Mouse (Mus musculus) liver, embryonic 14.5 days (tissue): ENCODE measurements around the gene 5730522E02Rik. TPM values are rescaled to one million over a fixed set of nuclear protein-coding genes. Genes with fewer than 3 reads are reported as not detected.

Experiments used
- ATAC-seq: fragments of 200-750 bp; cut with Nextera tagmentation; 2 replicates; pipeline ENCODE4 v1.8.0; 2017; ENCODE audit warnings: moderate number of reproducible peaks, mild to moderate bottlenecking, moderate library complexity; ENCODE audit not compliant: insufficient read depth
- DNase-seq, 3 experiments: peaks; one replicate each; pipeline ENCODE4 v3.0.0-alpha.2; 2012 to 2013; ENCODE audit warnings: low read depth in 3 of 3, low spot score in 3 of 3
- H3K27ac ChIP-seq: fragments of 300-500 bp; sonication (generic); 2 replicates; pipeline ENCODE4 v1.5.1; 2014; ENCODE audit warnings: moderate library complexity, mild to moderate bottlenecking, control low read depth, inconsistent platforms
- H3K27me3 ChIP-seq: fragments of 300-500 bp; sonication (generic); 2 replicates; pipeline ENCODE4 v1.6.1; 2014; ENCODE audit warnings: mild to moderate bottlenecking, low read length, moderate library complexity; ENCODE audit not compliant: control insufficient read depth, insufficient read depth
- H3K36me3 ChIP-seq: fragments of 300-500 bp; sonication (generic); replicated peaks from 2 replicates; pipeline ENCODE4 v1.6.1; 2014; ENCODE audit warnings: low read depth; ENCODE audit not compliant: control insufficient read depth, insufficient read depth
- H3K4me1 ChIP-seq, 2 experiments: fragments of 200-500 bp in 1 of 2; fragments of 300-500 bp in 1 of 2; sonication (generic) in 1 of 2; replicated peaks; 2 replicates each; pipeline ENCODE4 v1.6.1; 2012 to 2014; ENCODE audit warnings: antibody characterized with exemption in 1 of 2, inconsistent platforms in 1 of 2, low read length in 1 of 2; ENCODE audit not compliant: control insufficient read depth in 2 of 2, insufficient read depth in 2 of 2
- H3K4me2 ChIP-seq: fragments of 300-500 bp; sonication (generic); 2 replicates; pipeline ENCODE4 v1.6.1; 2014; ENCODE audit warnings: low read depth, mild to moderate bottlenecking, control low read depth, moderate library complexity
- H3K4me3 ChIP-seq, 2 experiments: fragments of 200-500 bp in 1 of 2; fragments of 300-500 bp in 1 of 2; sonication (generic) in 1 of 2; 2 replicates each; pipeline ENCODE4 v1.5.1; 2012 to 2014; ENCODE audit warnings: low read depth in 2 of 2, low read length in 2 of 2, mild to moderate bottlenecking in 2 of 2, control low read depth in 1 of 2, inconsistent platforms in 1 of 2, moderate library complexity in 1 of 2; ENCODE audit not compliant: insufficient read depth in 1 of 2
- H3K9ac ChIP-seq: fragments of 300-500 bp; sonication (generic); replicated peaks from 2 replicates; pipeline ENCODE4 v1.6.1; 2014; ENCODE audit warnings: mild to moderate bottlenecking, control low read depth, moderate library complexity
- H3K9me3 ChIP-seq: fragments of 300-500 bp; sonication (generic); 2 replicates; pipeline ENCODE4 v1.6.1; 2016; ENCODE audit warnings: low read length, mixed read lengths; ENCODE audit not compliant: control insufficient read depth
- CTCF ChIP-seq: IDR thresholded peaks from 2 replicates; pipeline ENCODE4 v1.5.1; 2016; ENCODE audit warnings: antibody characterized with exemption, low read depth, control low read depth
- EP300 ChIP-seq: IDR thresholded peaks from 2 replicates; pipeline ENCODE4 v1.6.1; 2016; ENCODE audit warnings: antibody characterized with exemption, low read depth
- WGBS: fragments of 180-500 bp; shearing (Covaris S2); extraction: QIAGEN DNeasy Blood & Tissue Kit; methylation state at CpG from one replicate; pipeline ENCODE4 v1.1.7; 2014; ENCODE audit not compliant: insufficient replicate concordance; 5-methylcytosine and 5-hydroxymethylcytosine counted together
- polyA plus RNA-seq, 2 experiments: library from polyadenylated mRNA; depleted of rRNA in 1 of 2; stranded (reverse) in 1 of 2; unstranded in 1 of 2; fragments of >200 nt; fragmentation: Nextera tagmentation in 1 of 2; extraction: Ambion mirVana in 1 of 2; gene quantifications; 2 replicates each; pipeline versions ENCODE4 v1.2.1 to v1.2.3; 2012 to 2014

5730522E02Rik gene
- polyA plus RNA-seq, 2 experiments: 0.10 to 0.25 TPM

DNA sequence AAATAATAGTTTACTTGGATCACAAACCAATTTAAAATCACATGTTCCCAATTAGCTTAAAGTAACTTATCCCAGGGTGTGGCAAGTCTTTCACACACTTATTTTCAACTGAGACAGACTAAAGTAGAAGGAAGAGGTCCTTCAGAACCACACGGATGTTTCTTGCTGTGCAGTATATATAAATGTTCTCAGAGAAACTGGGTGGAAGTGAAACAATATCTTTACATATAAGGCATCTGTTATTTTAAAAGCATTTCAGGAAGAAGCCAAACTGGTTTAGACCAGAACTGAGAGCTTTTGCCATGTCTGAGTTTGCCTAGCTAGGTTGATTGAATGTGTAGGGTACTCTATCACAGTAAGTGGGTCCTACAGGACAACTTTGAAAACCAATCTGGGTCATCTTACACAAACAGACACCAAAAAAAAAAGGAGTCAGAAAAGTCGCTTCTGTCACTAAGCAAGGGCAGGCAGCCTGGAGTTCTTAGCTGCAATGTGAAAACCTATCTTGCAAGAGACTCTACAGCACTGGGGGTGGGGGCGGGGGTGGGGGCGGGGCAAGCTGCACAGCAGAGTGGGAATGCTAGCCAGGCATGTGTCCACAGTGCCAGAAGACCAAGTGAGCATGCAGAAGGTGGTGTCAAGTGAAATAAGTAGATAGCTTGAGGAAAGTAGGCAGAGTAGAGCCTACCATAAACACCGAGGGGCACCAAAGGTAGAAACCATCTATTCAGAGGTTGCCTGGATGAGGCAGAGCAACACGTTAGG is 463.3 kb downstream of the 5730522E02Rik start:
- H3K27ac ChIP-seq: no peak overlapping the region
- DNase-seq (no peak), ATAC-seq (no peak)
- TF ChIP-seq EP300: no peak
- no peak for TF ChIP-seq CTCF
- H3K9me3 ChIP-seq: no peaks in the 10 kb centered on the region
- no peaks in the 10 kb centered on the region for H3K27me3 ChIP-seq
- no peaks in the 10 kb centered on the region for H3K4me1 ChIP-seq
- no peak overlapping the region for H3K4me2 ChIP-seq
- H3K9ac ChIP-seq: no peak overlapping the region
- no peak overlapping the region for H3K4me3 ChIP-seq
- 38% methylated on average over 6 of the region's 6 CpGs for WGBS
- H3K36me3 ChIP-seq: no peaks in the 10 kb centered on the region

DNA sequence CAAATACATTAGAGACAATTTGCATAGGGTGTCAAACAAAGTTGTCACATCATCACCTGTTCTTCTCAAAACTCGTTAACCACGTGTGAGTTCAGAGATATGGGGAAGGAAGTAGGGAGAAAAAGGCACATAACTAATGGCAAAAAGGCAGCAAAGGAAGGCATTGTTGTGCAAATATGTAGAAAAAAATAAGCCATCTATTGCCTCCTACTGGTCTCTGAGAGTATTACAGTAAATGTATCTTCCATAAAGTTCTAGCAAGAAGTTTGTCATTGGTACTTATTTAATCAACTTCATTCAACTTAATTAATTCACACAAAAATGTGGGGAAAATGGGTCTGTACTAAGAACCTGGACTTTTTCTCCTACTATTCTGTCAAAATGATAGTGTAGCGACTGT is 466.9 kb downstream of the 5730522E02Rik start:
- 56% methylated on average over 3 of the region's 3 CpGs for WGBS
- no peaks in the 10 kb centered on the region for H3K4me1 ChIP-seq
- no peak for TF ChIP-seq EP300
- peak; percentile 16; the same call in 1 of the 2 replicates for TF ChIP-seq CTCF
- no peak overlapping the region for H3K27ac ChIP-seq
- no peak overlapping the region for H3K4me3 ChIP-seq
- no peak for DNase-seq
- H3K9me3 ChIP-seq: no peaks in the 10 kb centered on the region
- H3K9ac ChIP-seq: no peak overlapping the region
- no peaks in the 10 kb centered on the region for H3K27me3 ChIP-seq
- no peaks in the 10 kb centered on the region for H3K36me3 ChIP-seq
- no peak overlapping the region for H3K4me2 ChIP-seq
- ATAC-seq: no peak

DNA sequence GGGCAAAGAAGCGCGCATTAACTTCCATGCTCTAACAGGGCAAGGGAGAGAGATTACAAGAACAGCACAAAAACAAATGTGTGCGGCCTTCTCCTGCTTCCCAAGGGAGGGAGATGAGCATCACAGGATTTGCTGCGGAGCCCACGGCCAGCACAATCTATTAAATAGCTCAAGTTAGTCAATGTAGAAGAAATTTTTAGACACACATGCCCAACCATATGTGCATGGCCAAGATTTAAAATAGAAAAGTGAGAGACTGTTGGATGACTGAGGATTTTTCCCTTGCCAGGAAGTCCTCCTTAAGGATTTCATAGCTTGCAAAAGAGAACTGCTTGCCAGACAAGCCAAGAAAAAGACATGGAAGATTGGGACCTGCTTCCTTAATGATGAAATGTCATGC is 473.3 kb downstream of the 5730522E02Rik start:
- ATAC-seq: no peak
- Histone ChIP-seq H3K27ac (no peak overlapping the region), H3K9ac (no peak overlapping the region), H3K4me1 (no peaks in the 10 kb centered on the region), H3K4me3 (no peak overlapping the region), H3K4me2 (no peak overlapping the region), H3K9me3 (no peaks in the 10 kb centered on the region), H3K36me3 (no peaks in the 10 kb centered on the region), H3K27me3 (no peaks in the 10 kb centered on the region)
- DNase-seq: no peak
- 70% methylated on average over 5 of the region's 5 CpGs for WGBS
- TF ChIP-seq CTCF: no peak
- no peak for TF ChIP-seq EP300

DNA sequence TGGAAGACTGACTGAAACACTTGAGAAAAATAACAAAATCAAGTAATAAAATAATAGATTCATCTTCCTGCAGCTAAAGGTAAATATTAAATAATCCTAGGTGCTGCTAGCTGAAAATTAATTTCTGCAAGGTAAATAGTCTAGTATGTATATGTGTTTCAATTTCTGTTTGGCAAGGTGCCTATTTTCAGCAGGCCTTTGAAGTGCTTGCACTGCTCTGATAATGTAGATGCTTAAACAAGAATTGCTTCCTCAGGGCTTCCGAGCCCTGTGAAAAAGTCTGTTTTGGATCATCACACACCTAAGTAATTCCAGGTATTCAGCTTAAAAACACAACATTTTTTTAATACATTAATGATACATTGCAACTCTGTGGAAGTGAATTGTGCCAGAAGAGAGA is 481.1 kb downstream of the 5730522E02Rik start:
- Histone ChIP-seq H3K27ac (no peak overlapping the region), H3K9me3 (no peaks in the 10 kb centered on the region), H3K36me3 (no peaks in the 10 kb centered on the region), H3K9ac (no peak overlapping the region), H3K27me3 (no peaks in the 10 kb centered on the region), H3K4me1 (no peaks in the 10 kb centered on the region), H3K4me3 (no peak overlapping the region), H3K4me2 (no peak overlapping the region)
- WGBS: 55% methylated on average over 1 of the region's 1 CpGs
- no peak for TF ChIP-seq EP300
- TF ChIP-seq CTCF: no peak
- DNase-seq (no peak), ATAC-seq (no peak)

DNA sequence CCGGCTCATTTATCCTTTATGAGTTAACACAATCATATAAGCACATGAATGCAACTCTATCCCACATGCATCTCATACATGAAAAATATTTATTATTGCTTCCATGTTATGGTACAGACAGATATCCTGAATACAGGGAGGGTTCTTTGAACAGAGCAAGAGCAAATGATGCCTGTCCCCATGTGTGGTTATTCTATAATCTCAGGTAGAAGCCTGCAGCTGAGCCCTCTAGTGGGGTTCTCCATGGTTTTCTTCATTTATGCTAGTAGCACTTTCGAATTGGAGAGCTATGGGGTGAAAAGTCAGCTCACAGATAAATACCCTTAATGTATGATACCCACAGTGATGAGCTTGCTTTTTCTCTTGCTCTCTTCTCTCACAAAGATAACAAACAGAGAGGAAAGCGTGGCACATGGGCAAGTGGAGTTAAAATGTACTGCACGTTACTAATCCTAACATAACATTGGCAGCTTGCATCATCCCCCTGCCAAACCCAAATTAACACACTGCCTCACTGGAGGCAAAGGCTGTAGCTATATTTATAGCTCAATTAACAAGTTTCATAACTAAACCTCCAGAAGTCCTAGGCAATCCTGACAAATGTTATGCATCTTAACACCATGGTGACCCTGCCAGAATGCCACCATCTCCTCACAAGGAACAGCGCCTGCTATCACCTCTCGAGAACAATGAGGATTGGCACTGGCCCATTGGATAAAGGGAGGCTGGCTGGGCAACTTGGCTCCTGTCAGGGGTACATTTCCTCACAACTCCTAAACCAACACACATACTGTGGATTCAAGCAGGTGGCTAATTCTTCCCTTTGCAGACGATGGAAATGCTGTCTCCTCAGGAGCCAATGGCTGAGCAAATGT is 494.9 kb downstream of the 5730522E02Rik start:
- 56% methylated on average over 7 of the region's 7 CpGs for WGBS
- Histone ChIP-seq H3K4me2 (no peak overlapping the region), H3K4me3 (no peak overlapping the region), H3K36me3 (no peaks in the 10 kb centered on the region), H3K9ac (no peak overlapping the region), H3K27me3 (no peaks in the 10 kb centered on the region), H3K9me3 (no peaks in the 10 kb centered on the region), H3K4me1 (no peaks in the 10 kb centered on the region), H3K27ac (no peak overlapping the region)
- ATAC-seq: no peak
- DNase-seq: no peak
- no peak for TF ChIP-seq EP300
- TF ChIP-seq CTCF: no peak
